Mouse (Mus musculus): ENCODE measurements around the gene Obsl1.

- TF ChIP-seq EP300 (IDR thresholded peaks at IDR 0.05): no peak
- TF ChIP-seq CTCF (IDR thresholded peaks at IDR 0.05): no peak
These were observed 12.2 kb upstream of the Obsl1 start for GRCm38 (mm10) chr1:75518427-75518826.

Data from lung, postnatal 0 days (tissue).